Mouse (Mus musculus) liver, postnatal 0 days (tissue): ENCODE data around the gene Gm10320.

ENCODE experiments used
- CTCF ChIP-seq: sonication (generic); IDR thresholded peaks from 2 replicates; pipeline ENCODE4 v1.5.1; 2016; ENCODE audit warnings: antibody characterized with exemption, low read depth
- EP300 ChIP-seq: IDR thresholded peaks from 2 replicates; pipeline ENCODE4 v1.6.1; 2016; ENCODE audit warnings: antibody characterized with exemption, low read depth, mild to moderate bottlenecking

DNA sequence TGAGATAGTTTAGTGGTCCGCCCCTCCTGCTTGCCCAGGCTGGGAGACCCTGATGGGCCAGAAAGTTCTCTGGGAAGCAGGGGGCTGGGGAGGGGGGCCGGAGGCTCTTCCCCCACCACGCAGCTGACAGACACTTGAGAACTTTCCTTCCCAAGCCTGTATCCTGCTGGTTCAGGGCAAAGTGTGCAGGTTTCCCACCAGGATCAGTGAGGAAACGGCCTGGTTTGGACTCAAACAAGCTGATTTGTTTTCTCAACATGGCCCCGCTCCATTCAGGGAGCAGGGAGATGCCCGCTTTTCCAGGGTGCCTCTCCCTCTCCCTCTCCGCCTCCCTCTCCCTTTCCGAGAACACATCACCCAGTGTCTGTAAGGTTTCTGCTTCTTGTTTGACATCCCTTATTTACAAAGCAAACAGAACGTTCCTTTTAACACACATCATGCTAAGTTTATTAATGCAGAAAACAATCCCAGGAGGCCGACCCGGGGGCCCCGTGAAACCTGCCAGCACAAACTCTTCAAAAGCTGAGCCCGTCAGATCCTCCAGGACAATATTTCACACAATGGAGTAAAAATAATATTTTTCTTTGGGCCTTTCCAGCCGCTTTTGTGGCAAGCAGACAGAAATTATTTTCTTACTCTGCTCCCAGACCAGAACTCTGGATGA lies 15.5 kb downstream of the Gm10320 start:
- no peak for TF ChIP-seq CTCF
- no peak for TF ChIP-seq EP300
